Mouse (Mus musculus) common myeloid progenitor, adult 5-6 weeks (primary cell): ENCODE data around the gene Ino80d. TPM values are rescaled to one million over a fixed set of nuclear protein-coding genes. Genes with fewer than 3 reads are reported as not detected.

Source experiments
- ATAC-seq: replicated peaks from 2 replicates; pipeline ENCODE4 v1.8.0; 2016; ENCODE audit warnings: low read depth, mild to moderate bottlenecking, moderate TSS enrichment, inconsistent platforms; ENCODE audit not compliant: poor library complexity, severe bottlenecking
- total RNA-seq: library from RNA; stranded (forward); fragments of 200-1000, 187-1606 nt; gene quantifications from 2 replicates; pipeline ENCODE4 v1.2.3, GENCODE M21; 2017

Ino80d gene
- total RNA-seq, 1 experiment from 2014 or later: 30.2 TPM

DNA sequence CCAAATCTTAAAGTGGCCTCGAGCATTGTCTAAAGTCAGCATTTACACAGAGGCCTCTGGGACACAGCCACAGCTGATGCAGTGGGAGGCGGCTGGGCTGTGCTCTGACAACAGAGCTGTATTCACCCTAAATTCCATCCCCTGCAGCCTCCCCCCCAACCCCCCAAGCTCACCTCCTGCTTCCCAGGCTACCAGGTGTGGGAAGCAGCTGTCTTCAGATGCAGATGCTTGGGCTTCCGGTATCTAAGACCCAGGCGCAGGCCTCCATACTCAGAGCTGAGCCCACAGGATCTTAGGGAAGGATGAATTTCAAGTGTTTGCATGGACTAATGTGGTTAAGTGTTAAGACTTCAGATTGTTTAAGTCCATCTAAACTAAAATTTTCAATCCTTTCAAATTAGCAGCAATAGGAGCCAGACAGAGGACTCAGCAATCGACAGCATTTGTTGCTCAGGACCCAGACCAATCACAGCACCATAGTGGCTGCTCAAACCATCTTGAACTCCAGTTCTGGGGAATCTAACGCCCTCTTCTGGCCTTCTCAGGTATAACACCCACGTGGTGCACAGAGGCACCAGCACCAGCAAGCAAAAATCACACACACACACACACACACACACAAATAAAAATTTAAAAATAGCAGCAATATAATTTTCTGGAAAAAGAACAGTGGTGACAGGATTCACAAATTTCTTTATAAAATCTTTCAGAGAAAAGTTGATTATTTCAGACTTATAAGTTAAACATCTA is 3.8 kb downstream of the Ino80d start:
- no peak for ATAC-seq

DNA sequence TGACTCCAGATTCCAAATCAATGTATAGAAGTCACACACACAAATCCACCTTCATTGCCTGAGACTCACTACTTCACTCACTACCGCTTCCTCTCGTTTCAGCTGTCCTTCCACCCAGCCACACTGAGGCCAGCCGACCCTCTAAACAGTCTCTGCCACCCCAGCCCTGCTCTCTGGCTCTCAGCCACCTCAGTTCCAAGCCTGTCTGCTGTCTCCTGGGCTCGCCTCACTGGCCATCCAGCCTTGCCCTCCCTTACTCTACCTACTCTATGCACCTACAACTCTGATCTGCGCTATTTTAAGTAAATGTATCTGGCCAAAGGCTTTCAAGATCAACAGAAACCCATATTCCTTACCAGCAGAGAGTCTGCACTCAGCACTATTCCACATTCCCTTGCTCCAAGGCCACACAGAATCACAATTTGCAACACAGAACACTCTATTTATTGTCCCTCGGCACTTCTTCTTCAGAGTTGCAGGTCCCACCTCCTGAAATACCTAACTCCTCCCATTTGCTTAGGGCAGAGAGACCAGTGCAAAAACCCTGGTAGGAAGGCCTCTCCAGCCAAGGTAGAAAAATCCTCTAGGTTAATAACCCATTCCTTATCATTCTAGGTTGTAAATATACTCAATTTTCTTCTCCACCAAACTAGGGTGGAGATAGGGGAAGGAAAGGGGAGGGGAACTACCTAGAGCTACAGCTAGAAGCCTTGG is 6.7 kb downstream of the Ino80d start:
- peak; percentile 30; the same call in 1 of the 2 replicates for ATAC-seq

- ATAC-seq: no peak
These were observed 11.6 kb downstream of the Ino80d start for GRCm38 (mm10) chr1:63102758-63103451.

GRCm38 (mm10) chr1:63100196-63100595 is 14.3 kb downstream of the Ino80d start:
- no peak for ATAC-seq

DNA sequence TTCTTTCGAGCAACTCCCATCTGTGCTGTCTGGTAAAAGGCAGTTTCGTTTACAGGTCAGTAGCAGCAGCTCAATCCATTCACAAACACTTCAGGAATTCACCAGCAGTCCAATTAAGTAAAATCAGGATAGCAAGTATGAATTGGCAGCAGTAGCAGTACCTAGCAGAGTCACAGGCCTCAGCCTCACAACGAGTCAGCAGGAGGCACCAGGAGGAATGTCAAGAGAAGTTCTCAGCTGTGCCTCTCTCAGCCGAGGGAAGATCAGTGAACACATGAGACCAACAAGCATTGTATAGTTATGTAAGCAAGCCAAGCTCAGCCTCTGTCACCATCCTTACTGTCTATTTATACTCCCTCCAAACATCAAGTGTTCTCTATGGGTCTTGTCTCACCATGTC is 15.6 kb downstream of the Ino80d start:
- no peak for ATAC-seq

- no peak for ATAC-seq
These were observed 18.4 kb downstream of the Ino80d start for GRCm38 (mm10) chr1:63096071-63096470.

DNA sequence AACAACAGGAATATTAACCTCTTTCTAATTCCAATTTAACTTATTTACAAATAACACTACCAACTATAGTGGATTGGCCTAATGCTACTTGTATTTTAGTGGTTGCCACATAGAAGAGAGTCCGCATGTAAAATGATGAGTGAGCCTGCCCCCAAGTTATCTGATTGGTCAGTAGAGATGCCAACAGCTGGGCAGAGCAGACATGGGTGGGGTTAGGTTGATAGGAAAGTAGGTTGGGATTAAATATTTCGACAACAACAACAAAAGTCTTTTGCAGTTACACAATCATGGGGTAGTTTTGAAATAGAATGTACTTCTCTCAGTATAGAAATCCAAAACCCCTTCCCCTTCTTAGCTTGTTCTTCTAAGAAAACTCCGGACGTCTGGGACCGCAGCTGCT is 24.7 kb downstream of the Ino80d start:
- no peak for ATAC-seq

GRCm38 (mm10) chr1:63088614-63089013 is 25.9 kb downstream of the Ino80d start:
- no peak for ATAC-seq

GRCm38 (mm10) chr1:63080277-63080676 is 34.2 kb downstream of the Ino80d start:
- ATAC-seq: no peak

GRCm38 (mm10) chr1:63076383-63076782 is 38.1 kb downstream of the Ino80d start:
- no peak for ATAC-seq

DNA sequence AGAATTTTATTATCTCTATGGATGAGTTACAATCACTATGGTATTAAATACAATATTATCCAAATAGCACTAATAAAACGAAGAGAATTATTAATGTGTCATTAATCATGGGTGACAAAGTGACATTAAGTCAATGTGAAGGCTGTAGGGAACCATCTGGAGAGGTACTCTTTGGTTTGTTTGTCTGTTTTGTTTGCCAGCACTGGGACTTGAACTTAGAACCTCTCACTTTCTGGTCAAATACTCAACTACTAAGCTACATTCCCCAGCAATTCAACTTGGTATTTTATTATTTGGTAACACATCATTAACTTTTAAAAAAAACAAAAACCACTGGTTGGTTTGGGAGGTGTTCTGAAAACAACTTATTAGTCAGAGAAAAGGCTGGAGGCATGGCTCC is 43.1 kb downstream of the Ino80d start:
- no peak for ATAC-seq

- ATAC-seq: peak; percentile 42; the same call in 1 of the 2 replicates
These were observed 56.1 kb downstream of the Ino80d start for GRCm38 (mm10) chr1:63058361-63058760.

DNA sequence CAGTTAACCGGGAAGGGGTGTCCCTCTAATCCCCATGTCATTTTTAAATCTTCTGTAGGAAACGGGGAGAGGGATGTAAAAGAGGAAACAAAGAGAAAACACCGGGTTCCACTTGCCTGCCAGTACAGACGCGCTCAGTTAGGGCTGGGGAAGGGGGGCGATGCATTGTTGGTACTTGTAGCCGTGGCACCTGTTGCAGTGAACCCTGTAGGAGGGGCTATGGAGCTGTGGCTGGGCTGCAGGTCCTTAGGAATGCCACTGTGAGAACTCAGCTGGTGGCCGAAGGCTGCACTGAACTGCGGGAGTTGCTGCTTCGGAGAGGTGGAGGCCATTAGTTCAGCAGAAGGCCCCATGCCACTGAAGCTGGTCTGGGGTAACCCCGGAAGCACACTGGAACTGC is 56.6 kb downstream of the Ino80d start:
- no peak for ATAC-seq

DNA sequence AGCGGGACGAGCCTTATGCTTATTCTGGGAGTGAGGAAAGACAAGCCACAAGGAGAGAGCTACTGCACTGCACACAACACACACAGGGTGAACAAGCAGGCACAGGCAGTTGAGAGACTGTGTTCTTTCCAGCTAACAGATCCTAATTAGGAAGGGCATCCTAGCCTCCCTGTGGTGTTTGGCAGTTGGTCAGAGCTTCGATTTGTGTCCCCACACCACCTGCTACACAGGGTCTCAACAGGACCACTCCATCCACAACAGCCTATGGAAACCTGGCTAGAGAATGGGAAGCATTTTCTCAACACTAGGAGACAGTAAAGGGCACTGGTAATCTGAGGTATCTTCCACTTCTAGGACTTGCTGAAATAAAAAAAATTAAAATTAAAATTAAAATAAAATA is 57.1 kb downstream of the Ino80d start:
- no peak for ATAC-seq

- no peak for ATAC-seq
These were observed 59.1 kb downstream of the Ino80d start for GRCm38 (mm10) chr1:63055386-63055785.

- ATAC-seq: no peak
These were observed 63.6 kb downstream of the Ino80d start for GRCm38 (mm10) chr1:63050866-63051265.

DNA sequence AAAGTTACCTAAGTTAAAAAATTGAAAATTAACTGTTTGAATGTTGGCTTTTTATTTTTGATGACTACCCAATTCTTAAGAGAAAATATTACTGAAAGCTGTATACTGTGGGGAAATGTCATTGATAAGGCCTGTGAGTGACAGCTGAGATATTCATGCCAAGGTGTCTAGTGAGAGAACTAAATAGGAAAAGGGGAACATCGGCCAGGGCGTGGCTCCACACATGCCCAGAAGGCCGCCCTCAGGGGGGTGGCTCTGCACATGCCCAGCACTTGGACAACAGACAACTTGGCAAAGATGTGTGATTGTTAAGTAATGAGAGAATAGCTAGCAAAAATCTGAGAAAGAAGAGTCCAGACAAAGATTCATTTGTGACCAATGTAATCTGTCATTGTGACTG is 64.5 kb downstream of the Ino80d start:
- 0 out of 2 replicates have a peak, but pooled peaks have one; percentile 43 for ATAC-seq

DNA sequence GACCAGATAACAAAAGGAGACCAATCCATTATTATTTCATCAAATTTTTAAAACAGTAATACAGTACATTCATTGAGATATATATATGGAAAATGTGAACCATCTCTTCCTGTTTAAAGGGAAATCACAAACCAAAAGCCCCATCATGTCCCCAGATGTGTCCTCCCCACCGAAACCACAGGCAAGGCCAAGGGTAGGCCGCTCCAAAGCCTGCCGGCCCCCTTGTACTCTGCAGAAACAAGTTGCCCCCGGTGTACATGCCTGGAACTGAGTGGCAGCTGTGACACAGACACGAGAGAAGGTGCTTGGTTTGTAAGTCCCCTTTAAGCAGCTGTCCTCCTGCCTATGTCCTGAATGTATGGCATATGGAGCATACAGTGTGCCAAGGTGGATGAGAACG is 66.5 kb downstream of the Ino80d start:
- ATAC-seq: peak; percentile 75

DNA sequence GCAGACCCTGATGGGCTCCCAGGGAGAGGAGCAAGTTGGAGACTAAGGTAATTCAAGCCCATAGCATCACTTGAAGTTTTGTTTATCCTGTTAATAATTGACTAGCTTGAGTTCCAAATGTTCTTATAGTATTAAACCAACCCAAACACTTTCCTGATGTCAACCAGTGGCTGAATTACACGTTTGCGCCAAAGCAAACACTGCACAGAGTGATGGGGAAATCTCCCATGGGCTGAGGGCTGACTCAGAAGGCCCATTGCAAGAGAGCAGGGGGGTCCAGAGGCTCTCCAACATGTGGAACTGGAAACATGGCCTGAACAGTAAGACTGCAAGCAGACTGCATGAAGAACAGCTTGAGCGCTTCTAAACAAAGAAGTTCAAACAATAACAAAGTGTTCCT is 81.5 kb downstream of the Ino80d start:
- ATAC-seq: no peak

DNA sequence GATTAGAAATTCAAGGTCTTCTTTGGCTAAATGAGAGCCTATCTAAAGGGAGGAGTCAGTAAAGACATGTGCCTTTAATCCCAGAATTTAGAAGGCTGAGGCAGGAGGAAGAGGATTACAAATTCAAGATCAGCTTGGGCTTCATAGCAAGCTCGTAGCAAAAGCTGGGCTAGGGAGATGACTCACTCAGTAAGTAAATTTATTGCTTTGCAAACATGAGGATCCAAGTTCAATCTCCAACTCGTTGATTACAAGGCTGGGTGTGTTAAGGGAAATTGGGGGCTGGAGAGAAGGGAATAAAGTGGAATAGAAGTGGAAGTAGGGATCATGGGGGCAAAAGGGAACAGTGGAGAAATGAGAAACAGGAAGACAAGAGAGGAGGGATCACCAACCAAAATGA is 94.6 kb downstream of the Ino80d start:
- ATAC-seq: no peak

DNA sequence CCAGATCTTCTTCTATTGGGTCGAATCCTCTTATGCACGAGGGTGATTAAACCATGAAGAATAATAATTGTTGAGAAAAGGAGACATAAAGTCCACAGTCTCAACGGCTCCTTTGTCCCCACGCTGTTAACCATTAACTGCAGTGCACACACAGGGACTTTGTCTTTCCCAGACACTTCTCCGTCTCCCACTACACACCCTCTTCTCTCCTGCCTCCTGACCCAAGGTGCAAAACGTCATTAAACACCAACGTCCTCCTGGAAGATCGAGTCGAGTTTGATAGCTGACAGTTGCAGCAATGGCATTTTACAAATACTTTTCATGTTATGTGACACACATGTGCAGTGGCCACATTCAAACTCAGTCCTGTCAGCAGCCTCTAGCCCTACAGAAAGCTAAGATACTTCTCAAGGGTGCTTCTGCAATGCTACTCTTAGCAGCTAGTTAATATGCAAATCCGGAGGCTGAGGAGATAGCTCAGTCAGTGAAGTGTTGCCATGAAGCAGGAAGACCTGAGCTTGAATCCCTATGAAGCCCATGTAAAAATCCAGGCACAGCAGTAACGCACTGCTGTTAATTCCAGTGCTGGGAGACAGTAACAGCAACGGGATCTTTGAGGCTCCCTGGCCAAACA is 109.3 kb downstream of the Ino80d start:
- no peak for ATAC-seq
